Mouse (Mus musculus) kidney, adult 2 months (tissue): ENCODE measurements at regions not wholly inside any gene's neighbourhood (a gene's known extent, or its start where the extent isn't known, plus 50 kb on each side); places are given as distances from the start of the nearest gene placed in this dataset.

ENCODE experiments used
- CTCF ChIP-seq: fragments of 200-500 bp; conservative IDR thresholded peaks from 2 replicates; pipeline ENCODE4 v1.5.1; 2011; ENCODE audit warnings: low read depth, mild to moderate bottlenecking, control low read depth, low read length, moderate library complexity, mixed read lengths; ENCODE audit not compliant: insufficient read depth, insufficient read length
- POLR2A ChIP-seq: fragments of 200-500 bp; IDR thresholded peaks from one replicate; pipeline ENCODE4 v1.6.1; 2011; ENCODE audit warnings: low read depth, low read length, control low read depth

DNA sequence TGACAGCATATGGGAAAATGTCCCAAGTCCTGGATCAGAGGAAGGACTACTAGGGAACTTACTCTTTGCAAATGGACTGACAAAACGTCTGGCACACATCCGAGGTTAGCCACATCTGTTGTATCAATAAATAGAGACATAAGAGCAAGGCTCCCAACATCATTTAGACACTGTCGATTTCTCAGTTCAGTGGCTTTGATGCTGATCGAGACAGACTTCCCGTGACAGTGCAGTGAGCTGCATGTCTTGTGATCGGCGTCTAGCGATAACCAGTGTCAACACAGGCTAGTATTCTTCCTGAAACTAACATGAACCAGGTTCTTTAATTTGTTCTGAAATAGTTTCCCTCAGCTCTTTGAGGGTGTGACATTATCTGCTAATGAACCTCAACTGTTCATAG, 259.7 kb upstream of the Itga1 start:
- TF ChIP-seq POLR2A (no peak), CTCF (no peak)
